Mouse (Mus musculus) G1E (cell line): ENCODE measurements around the gene Ifitm2.

ENCODE experiments used
- CTCF ChIP-seq: IDR thresholded peaks from 2 replicates; pipeline ENCODE4 v1.5.1; 2012; ENCODE audit warnings: low read depth, low read length, inconsistent platforms, mixed read lengths
- GATA1 ChIP-seq: IDR thresholded peaks from 2 replicates; pipeline ENCODE4 v1.6.1; 2012; ENCODE audit warnings: borderline replicate concordance, low read length, inconsistent platforms, mixed read lengths
- GATA2 ChIP-seq: IDR thresholded peaks from 2 replicates; pipeline ENCODE4 v1.6.1; 2012; ENCODE audit warnings: low read depth, low read length, inconsistent platforms, borderline replicate concordance
- POLR2AphosphoS5 ChIP-seq: IDR thresholded peaks from 2 replicates; pipeline ENCODE4 v1.6.1; 2012; ENCODE audit warnings: low read depth, low read length, inconsistent platforms; ENCODE audit not compliant: insufficient replicate concordance

DNA sequence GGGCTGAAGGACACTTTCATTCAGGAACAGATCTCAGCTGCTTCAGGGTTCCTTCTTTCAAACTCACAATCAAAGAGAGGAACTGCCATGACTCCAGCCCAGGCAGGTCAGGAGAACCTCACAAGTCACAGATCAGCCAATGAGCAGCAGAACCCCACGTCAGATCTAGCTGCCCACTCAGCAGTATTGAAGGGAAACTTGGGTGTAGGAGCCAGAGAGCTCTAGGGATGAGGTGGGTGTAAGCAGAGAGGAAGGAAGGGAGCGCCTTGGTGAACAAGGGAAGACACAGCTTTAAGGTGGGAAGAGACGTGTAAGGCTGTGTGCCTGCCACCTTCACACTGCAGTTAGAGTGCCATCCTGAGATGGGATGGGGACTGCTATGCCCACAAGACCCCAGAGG, 43.5 kb downstream of the Ifitm2 start:
- TF ChIP-seq CTCF: no peak
- no peak for TF ChIP-seq GATA2
- no peak for TF ChIP-seq GATA1
- TF ChIP-seq POLR2AphosphoS5: no peak
